Mouse (Mus musculus): ENCODE results near the gene Coro1a. TPM values are rescaled to one million over a fixed set of nuclear protein-coding genes. Genes with fewer than 3 reads are reported as not detected.

The Coro1a gene
- 21.5 TPM in 2 replicates for polyA plus RNA-seq (2015; fragmentation: Nextera tagmentation; extraction: Ambion mirVana)

- no peaks in the 10 kb centered on the region for H3K4me1 ChIP-seq (replicated peaks; ENCODE audit: control insufficient read depth, insufficient read depth, low read length)
- H3K36me3 ChIP-seq (ENCODE audit: control insufficient read depth, insufficient read depth) = no peaks in the 10 kb centered on the region
- peaks cover 13% of the 10 kb centered on the region; the same call in 1 of the 2 replicates for H3K27me3 ChIP-seq (replicated peaks; ENCODE audit: control insufficient read depth, insufficient read depth, low read length)
- H3K9me3 ChIP-seq (ENCODE audit: control insufficient read depth) = no peaks in the 10 kb centered on the region
- TF ChIP-seq CTCF (IDR thresholded peaks at IDR 0.05; ENCODE audit: low read depth) = no peak
- H3K9ac ChIP-seq (ENCODE audit: low read depth, low read length) = no peak within 1 kb of the TSS
- H3K4me3 ChIP-seq (ENCODE audit: low read depth, low read length) = no peak within 1 kb of the TSS
- no peak within 1 kb of the TSS for H3K27ac ChIP-seq (ENCODE audit: low read depth, low read length)
- ATAC-seq = no peak
- WGBS = 82% methylated on average over 19 of the region's 19 CpGs
- no peak within 1 kb of the TSS for H3K4me2 ChIP-seq (replicated peaks; ENCODE audit: low read depth)
Observed at GRCm38 (mm10) chr7:126707442-126708174, at the start of gene Coro1a. Gene Coro1a, minus strand, starts transcription at chr7:126707787.

GRCm38 (mm10) chr7:126754866-126755265, 47.3 kb upstream of the Coro1a start:
- Histone ChIP-seq H3K36me3 (ENCODE audit: control insufficient read depth, insufficient read depth) (no peaks in the 10 kb centered on the region), H3K9ac (ENCODE audit: low read depth, low read length) (0 out of 2 replicates have a peak overlapping the region, but pooled peaks have one; percentile 31), H3K4me3 (ENCODE audit: low read depth, low read length) (peak overlapping the region; percentile 14; the same call in 1 of the 2 replicates), H3K27me3 (replicated peaks; ENCODE audit: control insufficient read depth, insufficient read depth, low read length) (no peaks in the 10 kb centered on the region), H3K4me1 (replicated peaks; ENCODE audit: control insufficient read depth, insufficient read depth, low read length) (peaks cover 5% of the 10 kb centered on the region; the same call in 1 of the 2 replicates), H3K27ac (ENCODE audit: low read depth, low read length) (no peak overlapping the region), H3K9me3 (ENCODE audit: control insufficient read depth) (no peaks in the 10 kb centered on the region), H3K4me2 (replicated peaks; ENCODE audit: low read depth) (peak overlapping the region; percentile 40)
- ATAC-seq = peak; percentile 62
- WGBS = under 1% methylated on average over 9 of the region's 9 CpGs
- TF ChIP-seq CTCF (IDR thresholded peaks at IDR 0.05; ENCODE audit: low read depth) = peak; percentile 91

GRCm38 (mm10) chr7:126749582-126750343, 42.2 kb upstream of the Coro1a start:
- Histone ChIP-seq H3K27me3 (replicated peaks; ENCODE audit: control insufficient read depth, insufficient read depth, low read length) (no peaks in the 10 kb centered on the region), H3K27ac (ENCODE audit: low read depth, low read length) (no peak overlapping the region), H3K4me1 (replicated peaks; ENCODE audit: control insufficient read depth, insufficient read depth, low read length) (peaks cover 5% of the 10 kb centered on the region; the same call in 1 of the 2 replicates), H3K9me3 (ENCODE audit: control insufficient read depth) (no peaks in the 10 kb centered on the region), H3K9ac (ENCODE audit: low read depth, low read length) (no peak overlapping the region), H3K36me3 (ENCODE audit: control insufficient read depth, insufficient read depth) (no peaks in the 10 kb centered on the region), H3K4me3 (ENCODE audit: low read depth, low read length) (no peak overlapping the region), H3K4me2 (replicated peaks; ENCODE audit: low read depth) (no peak overlapping the region)
- peak; percentile 42 for TF ChIP-seq CTCF (IDR thresholded peaks at IDR 0.05; ENCODE audit: low read depth)
- ATAC-seq = no peak
- WGBS = 88% methylated on average over 17 of the region's 17 CpGs

- H3K36me3 ChIP-seq (ENCODE audit: control insufficient read depth, insufficient read depth) = no peaks in the 10 kb centered on the region
- H3K9ac ChIP-seq (ENCODE audit: low read depth, low read length) = no peak overlapping the region
- peak; percentile 72 for ATAC-seq
- 0 out of 2 replicates have a peak overlapping the region, but pooled peaks have one; percentile 6 for H3K4me2 ChIP-seq (replicated peaks; ENCODE audit: low read depth)
- no peak overlapping the region for H3K4me3 ChIP-seq (ENCODE audit: low read depth, low read length)
- H3K9me3 ChIP-seq (ENCODE audit: control insufficient read depth) = no peaks in the 10 kb centered on the region
- no peak for TF ChIP-seq CTCF (IDR thresholded peaks at IDR 0.05; ENCODE audit: low read depth)
- no peaks in the 10 kb centered on the region for H3K4me1 ChIP-seq (replicated peaks; ENCODE audit: control insufficient read depth, insufficient read depth, low read length)
- H3K27me3 ChIP-seq (replicated peaks; ENCODE audit: control insufficient read depth, insufficient read depth, low read length) = no peaks in the 10 kb centered on the region
- 33% methylated on average over 7 of the region's 7 CpGs for WGBS
- H3K27ac ChIP-seq (ENCODE audit: low read depth, low read length) = peak overlapping the region; percentile 76
Observed at GRCm38 (mm10) chr7:126748824-126749223, 41.2 kb upstream of the Coro1a start.

GRCm38 (mm10) chr7:126746798-126747197, 39.2 kb upstream of the Coro1a start:
- H3K9me3 ChIP-seq (ENCODE audit: control insufficient read depth) = no peaks in the 10 kb centered on the region
- ATAC-seq = peak; percentile 79
- H3K9ac ChIP-seq (ENCODE audit: low read depth, low read length) = 0 out of 2 replicates have a peak overlapping the region, but pooled peaks have one; percentile 12
- peak overlapping the region; percentile 49 for H3K4me2 ChIP-seq (replicated peaks; ENCODE audit: low read depth)
- peak overlapping the region; percentile 26; the same call in 1 of the 2 replicates for H3K4me3 ChIP-seq (ENCODE audit: low read depth, low read length)
- 6% methylated on average over 6 of the region's 6 CpGs for WGBS
- H3K36me3 ChIP-seq (ENCODE audit: control insufficient read depth, insufficient read depth) = no peaks in the 10 kb centered on the region
- H3K27ac ChIP-seq (ENCODE audit: low read depth, low read length) = peak overlapping the region; percentile 78
- no peak for TF ChIP-seq CTCF (IDR thresholded peaks at IDR 0.05; ENCODE audit: low read depth)
- no peaks in the 10 kb centered on the region for H3K27me3 ChIP-seq (replicated peaks; ENCODE audit: control insufficient read depth, insufficient read depth, low read length)
- no peaks in the 10 kb centered on the region for H3K4me1 ChIP-seq (replicated peaks; ENCODE audit: control insufficient read depth, insufficient read depth, low read length)

- Histone ChIP-seq H3K36me3 (ENCODE audit: control insufficient read depth, insufficient read depth) (no peaks in the 10 kb centered on the region), H3K9me3 (ENCODE audit: control insufficient read depth) (no peaks in the 10 kb centered on the region), H3K27ac (ENCODE audit: low read depth, low read length) (peak overlapping the region; percentile 78), H3K4me1 (replicated peaks; ENCODE audit: control insufficient read depth, insufficient read depth, low read length) (no peaks in the 10 kb centered on the region), H3K27me3 (replicated peaks; ENCODE audit: control insufficient read depth, insufficient read depth, low read length) (no peaks in the 10 kb centered on the region), H3K9ac (ENCODE audit: low read depth, low read length) (0 out of 2 replicates have a peak overlapping the region, but pooled peaks have one; percentile 12), H3K4me3 (ENCODE audit: low read depth, low read length) (peak overlapping the region; percentile 26), H3K4me2 (replicated peaks; ENCODE audit: low read depth) (peak overlapping the region; percentile 49)
- TF ChIP-seq CTCF (IDR thresholded peaks at IDR 0.05; ENCODE audit: low read depth) = no peak
- no peak for ATAC-seq
- WGBS = 66% methylated on average over 12 of the region's 12 CpGs
Observed at GRCm38 (mm10) chr7:126746066-126746465, 38.5 kb upstream of the Coro1a start.
